Mouse (Mus musculus): ENCODE results near the gene Rep15. TPM values are rescaled to one million over a fixed set of nuclear protein-coding genes. Genes with fewer than 3 reads are reported as not detected.

Gene Rep15
- polyA plus RNA-seq, 2 experiments, result 1.3 TPM

GRCm38 (mm10) chr6:147028396-147028795 lies 4.0 kb upstream of the Rep15 start:
- Histone ChIP-seq H3K9me3 (ENCODE audit: control insufficient read depth, low read length) (no peaks in the 10 kb centered on the region), H3K4me2 (replicated peaks; ENCODE audit: low read depth, low read length, severe bottlenecking) (no peak overlapping the region), H3K27me3 (ENCODE audit: control insufficient read depth, insufficient read depth, low read length) (no peaks in the 10 kb centered on the region), H3K4me1 (ENCODE audit: control insufficient read depth, insufficient read depth, low read length) (no peaks in the 10 kb centered on the region), H3K36me3 (ENCODE audit: control insufficient read depth, insufficient read depth, low read length) (peaks cover 68% of the 10 kb centered on the region), H3K4me3 (replicated peaks; ENCODE audit: low read length) (no peak overlapping the region), H3K27ac (replicated peaks; ENCODE audit: low read depth, low read length) (no peak overlapping the region), H3K9ac (ENCODE audit: low read depth, low read length, severe bottlenecking) (no peak overlapping the region)
- ATAC-seq (ENCODE audit: low FRiP score, low read depth), result no peak
- no peak for TF ChIP-seq POLR2A (IDR thresholded peaks at IDR 0.05; ENCODE audit: borderline replicate concordance, extremely low read depth, insufficient read depth, insufficient read length)
- WGBS, result 85% methylated on average over 2 of the region's 2 CpGs
- DNase-seq (ENCODE audit: low spot score), result no peak

- 92% methylated on average over 9 of the region's 9 CpGs for WGBS
- no peak for TF ChIP-seq POLR2A (IDR thresholded peaks at IDR 0.05; ENCODE audit: borderline replicate concordance, extremely low read depth, insufficient read depth, insufficient read length)
- H3K36me3 ChIP-seq (ENCODE audit: control insufficient read depth, insufficient read depth, low read length), result peaks cover 68% of the 10 kb centered on the region
Measured at GRCm38 (mm10) chr6:147029591-147029990, 2.8 kb upstream of the Rep15 start.

GRCm38 (mm10) chr6:147030096-147030885 lies 2.1 kb upstream of the Rep15 start:
- WGBS, result 83% methylated on average over 15 of the region's 15 CpGs
- H3K36me3 ChIP-seq (ENCODE audit: control insufficient read depth, insufficient read depth, low read length), result peaks cover 64% of the 10 kb centered on the region
- no peak for ATAC-seq (ENCODE audit: low FRiP score, low read depth)

More at GRCm38 (mm10) chr6:147029591-147029990, 2.8 kb upstream of the Rep15 start:
- Histone ChIP-seq H3K4me2 (replicated peaks; ENCODE audit: low read depth, low read length, severe bottlenecking) (no peak overlapping the region), H3K9ac (ENCODE audit: low read depth, low read length, severe bottlenecking) (no peak overlapping the region), H3K4me1 (ENCODE audit: control insufficient read depth, insufficient read depth, low read length) (no peaks in the 10 kb centered on the region), H3K27ac (replicated peaks; ENCODE audit: low read depth, low read length) (no peak overlapping the region), H3K4me3 (replicated peaks; ENCODE audit: low read length) (no peak overlapping the region), H3K27me3 (ENCODE audit: control insufficient read depth, insufficient read depth, low read length) (no peaks in the 10 kb centered on the region), H3K9me3 (ENCODE audit: control insufficient read depth, low read length) (no peaks in the 10 kb centered on the region)
- DNase-seq (ENCODE audit: low spot score), result no peak
- no peak for ATAC-seq (ENCODE audit: low FRiP score, low read depth)

GRCm38 (mm10) chr6:147042291-147043290 lies 10.2 kb downstream of the Rep15 start, which contains the start of gene Mrps35:
TSS of gene Mrps35 (plus strand) at chr6:147042764.
- Histone ChIP-seq H3K4me1 (ENCODE audit: control insufficient read depth, insufficient read depth, low read length) (peaks cover 8% of the 10 kb centered on the region), H3K27me3 (ENCODE audit: control insufficient read depth, insufficient read depth, low read length) (no peaks in the 10 kb centered on the region), H3K9ac (ENCODE audit: low read depth, low read length, severe bottlenecking) (peak within 1 kb of the TSS; percentile 93), H3K27ac (replicated peaks; ENCODE audit: low read depth, low read length) (peak within 1 kb of the TSS; percentile 79), H3K36me3 (ENCODE audit: control insufficient read depth, insufficient read depth, low read length) (peaks cover 13% of the 10 kb centered on the region), H3K4me3 (replicated peaks; ENCODE audit: low read length) (peak within 1 kb of the TSS; percentile 89), H3K4me2 (replicated peaks; ENCODE audit: low read depth, low read length, severe bottlenecking) (peak within 1 kb of the TSS; percentile 64), H3K9me3 (ENCODE audit: control insufficient read depth, low read length) (no peaks in the 10 kb centered on the region)
- DNase-seq (ENCODE audit: low spot score), result peak; percentile 91
- 0 out of 2 replicates have a peak, but pooled peaks have one; percentile 72 for TF ChIP-seq POLR2A (IDR thresholded peaks at IDR 0.05; ENCODE audit: borderline replicate concordance, extremely low read depth, insufficient read depth, insufficient read length)
- ATAC-seq (ENCODE audit: low FRiP score, low read depth), result peak; percentile 99
- 3% methylated on average over 63 of the region's 66 CpGs for WGBS

More at GRCm38 (mm10) chr6:147030096-147030885, 2.1 kb upstream of the Rep15 start:
- Histone ChIP-seq H3K9me3 (ENCODE audit: control insufficient read depth, low read length) (no peaks in the 10 kb centered on the region), H3K27me3 (ENCODE audit: control insufficient read depth, insufficient read depth, low read length) (no peaks in the 10 kb centered on the region), H3K4me3 (replicated peaks; ENCODE audit: low read length) (no peak overlapping the region), H3K27ac (replicated peaks; ENCODE audit: low read depth, low read length) (no peak overlapping the region), H3K4me1 (ENCODE audit: control insufficient read depth, insufficient read depth, low read length) (no peaks in the 10 kb centered on the region), H3K9ac (ENCODE audit: low read depth, low read length, severe bottlenecking) (no peak overlapping the region), H3K4me2 (replicated peaks; ENCODE audit: low read depth, low read length, severe bottlenecking) (no peak overlapping the region)
- no peak for TF ChIP-seq POLR2A (IDR thresholded peaks at IDR 0.05; ENCODE audit: borderline replicate concordance, extremely low read depth, insufficient read depth, insufficient read length)
- no peak for DNase-seq (ENCODE audit: low spot score)

GRCm38 (mm10) chr6:147043633-147044032 lies 11.2 kb downstream of the Rep15 start:
- ATAC-seq (ENCODE audit: low FRiP score, low read depth) (no peak), DNase-seq (ENCODE audit: low spot score) (no peak)
- Histone ChIP-seq H3K9ac (ENCODE audit: low read depth, low read length, severe bottlenecking) (peak overlapping the region; percentile 93; the same call in 1 of the 2 replicates), H3K4me3 (replicated peaks; ENCODE audit: low read length) (peak overlapping the region; percentile 89), H3K36me3 (ENCODE audit: control insufficient read depth, insufficient read depth, low read length) (peaks cover 23% of the 10 kb centered on the region), H3K9me3 (ENCODE audit: control insufficient read depth, low read length) (no peaks in the 10 kb centered on the region), H3K4me1 (ENCODE audit: control insufficient read depth, insufficient read depth, low read length) (peaks cover 8% of the 10 kb centered on the region), H3K27ac (replicated peaks; ENCODE audit: low read depth, low read length) (no peak overlapping the region), H3K27me3 (ENCODE audit: control insufficient read depth, insufficient read depth, low read length) (no peaks in the 10 kb centered on the region), H3K4me2 (replicated peaks; ENCODE audit: low read depth, low read length, severe bottlenecking) (peak overlapping the region; percentile 64)
- WGBS, result 48% methylated on average over 7 of the region's 7 CpGs
- TF ChIP-seq POLR2A (IDR thresholded peaks at IDR 0.05; ENCODE audit: borderline replicate concordance, extremely low read depth, insufficient read depth, insufficient read length), result no peak
